Mouse (Mus musculus): ENCODE measurements around the gene AF067063. TPM values are rescaled to one million over a fixed set of nuclear protein-coding genes. Genes with fewer than 3 reads are reported as not detected.

AF067063 gene
- total RNA-seq, 2 experiments from 2014 or later, result not detected

Other genes with a start within 250 kb of the AF067063 start
- 1 to 10 TPM; 1.4 to 1.8 TPM for gene Ccl28, start 206.4 kb downstream of the AF067063 start, total RNA-seq (2021)
- 100 to 1,000 TPM; 267 to 285 TPM for gene Hmgcs1, start 139.8 kb downstream of the AF067063 start, total RNA-seq (2021)
- 10 to 100 TPM; 13.2 to 13.4 TPM for gene Nim1k, start 74.3 kb downstream of the AF067063 start, total RNA-seq (2021)
- 10 to 100 TPM; 38.3 to 42.1 TPM for gene Zfp131, start 39.3 kb downstream of the AF067063 start, total RNA-seq (2021)
- not detected for gene D13Ertd608e, start 5.8 kb upstream of the AF067063 start, total RNA-seq (2021)
- not detected for gene Tcstv1, start 64.6 kb upstream of the AF067063 start, total RNA-seq (2021)
- not detected for gene Gm21761, start 99.1 kb upstream of the AF067063 start, total RNA-seq (2021)
- not detected for gene B020031M17Rik, start 120.6 kb upstream of the AF067063 start, total RNA-seq (2021)
- gene Gm36079, start 196.8 kb upstream of the AF067063 start, total RNA-seq (2021), result not detected
- not detected for gene Gm21188, start 222.0 kb upstream of the AF067063 start, total RNA-seq (2021)